Mouse (Mus musculus): ENCODE data around the gene Zeb2. TPM values are rescaled to one million over a fixed set of nuclear protein-coding genes. Genes with fewer than 3 reads are reported as not detected.

Gene Zeb2
- total RNA-seq, 2 experiments from 2014 or later = 29.1 to 30.4 TPM

DNA sequence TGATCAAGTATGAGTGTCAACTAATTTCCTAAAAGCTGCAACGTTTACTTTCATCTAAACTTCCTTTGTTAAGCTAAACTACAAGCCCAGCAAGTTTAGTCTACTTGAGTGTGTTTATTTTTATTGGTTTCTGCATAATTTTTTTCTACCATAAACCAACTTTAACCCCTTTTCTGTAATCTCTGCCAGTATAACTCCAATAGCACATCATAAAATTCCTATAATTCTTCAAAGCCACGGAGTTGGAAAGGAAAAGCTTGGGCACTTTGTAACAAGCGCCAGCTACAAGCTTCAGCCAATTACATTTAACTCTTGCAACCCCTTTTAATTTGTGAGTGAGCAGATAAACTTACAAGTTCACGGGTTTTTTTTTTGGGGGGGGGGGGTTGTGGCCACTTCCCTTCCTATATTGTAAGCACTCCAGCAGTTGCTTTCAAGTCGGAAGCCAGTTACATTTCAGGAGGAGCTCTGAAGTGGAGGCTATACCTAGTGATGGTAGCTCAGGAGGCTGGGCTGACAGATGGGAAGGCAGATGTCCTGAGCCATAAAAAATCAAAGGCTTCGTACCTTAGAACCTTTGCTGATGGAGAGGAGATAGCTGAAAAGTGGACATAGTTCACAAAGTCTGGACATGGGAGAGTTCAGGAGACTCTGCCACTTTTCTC lies 46.5 kb downstream of the Zeb2 start:
- no peak for DNase-seq
- intact Hi-C loops (cut with DNase I) = no loop called here

DNA sequence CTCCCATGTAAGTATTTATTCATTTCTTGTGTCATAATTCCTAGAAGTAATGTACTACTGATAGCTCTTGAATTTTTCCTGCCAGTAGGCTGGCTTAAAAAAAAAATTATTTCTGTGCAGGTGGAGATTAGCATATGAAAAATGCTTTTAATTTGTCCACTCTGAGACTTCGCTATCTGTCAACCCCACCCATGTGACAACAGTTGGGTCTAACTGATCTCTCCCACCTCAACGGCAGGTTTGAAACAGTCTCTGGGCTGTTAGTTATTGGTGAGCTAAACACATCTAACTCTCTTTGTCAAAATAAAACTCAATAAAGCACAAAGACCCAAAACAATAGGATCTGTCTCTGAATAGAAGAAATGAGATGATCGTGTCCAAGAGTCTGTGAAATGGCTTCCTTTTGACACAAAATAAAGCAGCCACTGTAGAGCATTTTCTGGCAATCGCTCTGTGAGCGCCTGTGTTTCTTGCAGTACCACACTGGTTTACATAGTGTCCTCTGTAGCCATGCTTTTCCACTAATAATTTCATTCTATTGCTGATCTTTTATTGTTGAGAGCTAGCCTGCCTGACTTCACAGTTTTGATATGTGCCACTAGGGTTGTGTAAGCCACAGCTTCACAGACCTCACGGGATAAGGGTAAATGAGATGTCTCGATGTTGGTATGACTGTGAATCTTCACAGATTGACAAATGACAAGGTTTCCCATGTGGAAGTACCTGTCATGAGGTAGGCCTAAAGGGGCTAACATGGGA lies 48.2 kb downstream of the Zeb2 start:
- intact Hi-C loops (cut with DNase I) = no loop called here
- DNase-seq = no peak

DNA sequence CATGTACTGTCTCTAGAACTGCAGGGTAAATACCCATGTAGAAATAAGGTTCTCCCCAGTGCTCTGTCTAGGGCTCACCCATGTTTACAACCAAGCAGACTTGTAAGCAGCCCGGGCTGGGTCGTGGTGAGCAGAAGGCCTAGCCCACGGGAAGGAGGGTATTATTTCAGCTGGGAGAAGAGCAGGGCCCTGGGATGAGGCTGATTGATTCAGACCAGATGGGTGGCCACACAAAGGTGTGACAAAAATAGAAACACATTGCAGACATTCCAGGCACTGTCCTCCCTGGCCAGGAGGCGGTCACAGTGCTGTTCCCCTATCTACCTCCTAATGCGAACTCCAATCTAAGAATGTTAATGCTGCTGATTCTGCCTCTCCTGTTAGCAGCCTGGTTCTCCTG lies 50.1 kb downstream of the Zeb2 start:
- DNase-seq = no peak
- intact Hi-C loops (cut with DNase I) = no loop called here

DNA sequence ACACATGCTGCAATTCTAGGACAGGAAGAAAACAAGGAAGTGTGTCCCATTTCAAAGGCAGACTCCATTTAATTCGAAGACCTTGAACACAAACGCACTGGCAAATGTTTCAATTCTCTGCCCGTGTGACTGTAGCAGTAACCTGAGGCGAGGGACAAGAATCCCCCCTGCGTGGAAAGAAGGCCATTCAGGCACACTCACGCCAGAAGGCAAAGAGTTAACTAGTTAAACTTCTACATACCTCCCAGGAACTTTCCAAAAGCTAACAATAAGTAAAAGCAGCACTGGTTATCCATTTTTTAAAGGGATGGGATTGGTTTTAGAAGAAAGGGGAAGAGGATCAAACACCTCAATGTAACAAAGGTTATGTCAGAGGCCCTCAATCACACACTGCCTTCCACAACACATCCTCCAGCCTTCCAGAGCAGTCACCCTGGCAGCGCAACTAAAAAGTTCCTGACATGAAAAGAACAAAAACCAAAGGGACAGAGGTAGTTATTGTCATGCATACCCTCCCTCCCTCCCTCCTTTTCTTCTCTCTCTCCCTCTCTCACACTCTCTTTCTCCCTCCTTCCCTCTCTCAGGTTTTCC lies 53.8 kb downstream of the Zeb2 start:
- intact Hi-C loops (cut with DNase I) = no loop called here
- DNase-seq = no peak

DNA sequence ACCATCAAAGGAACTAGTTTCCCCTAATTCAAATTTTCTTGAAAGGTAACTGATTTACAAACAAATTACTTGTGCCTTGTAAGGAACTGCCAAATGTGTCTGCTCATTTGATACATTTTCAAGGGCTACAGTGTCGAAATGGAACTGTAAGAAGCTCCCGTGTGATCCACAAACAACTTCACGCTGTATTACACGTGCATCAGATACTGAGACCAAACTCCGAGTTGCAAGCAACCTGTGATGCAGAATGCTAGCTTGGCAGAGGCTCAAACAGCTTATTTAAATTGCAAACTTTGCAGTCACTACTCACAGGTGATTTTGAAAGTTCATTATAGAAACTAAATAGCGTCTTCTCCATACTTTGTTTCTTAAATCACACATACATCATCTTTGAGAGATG lies 55.1 kb downstream of the Zeb2 start:
- intact Hi-C loops (cut with DNase I) = no loop called here
- no peak for DNase-seq

- intact Hi-C loops (cut with DNase I) = no loop called here
- DNase-seq = no peak
Observed at GRCm38 (mm10) chr2:45060768-45061167, 56.4 kb downstream of the Zeb2 start.

DNA sequence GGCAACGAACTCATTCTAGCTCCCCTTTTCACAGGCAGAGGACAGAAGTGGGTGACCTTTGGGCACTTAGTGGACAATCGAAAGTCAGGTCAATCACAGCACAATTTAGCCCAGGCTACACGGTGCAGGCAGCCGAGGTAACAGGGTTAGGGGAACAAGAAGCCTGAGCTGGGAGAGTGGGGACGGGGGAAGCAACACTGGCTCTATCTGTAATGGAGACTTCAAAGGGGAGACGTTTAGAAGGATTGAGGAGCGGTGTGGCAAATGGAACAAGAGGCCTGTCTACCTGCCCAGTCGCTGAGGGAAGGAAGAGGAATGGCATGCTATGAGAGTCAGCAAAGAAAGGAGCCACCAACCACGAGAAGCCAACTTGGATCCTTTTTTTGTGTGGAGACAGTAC lies 57.0 kb downstream of the Zeb2 start:
- intact Hi-C loops (cut with DNase I) = no loop called here

DNA sequence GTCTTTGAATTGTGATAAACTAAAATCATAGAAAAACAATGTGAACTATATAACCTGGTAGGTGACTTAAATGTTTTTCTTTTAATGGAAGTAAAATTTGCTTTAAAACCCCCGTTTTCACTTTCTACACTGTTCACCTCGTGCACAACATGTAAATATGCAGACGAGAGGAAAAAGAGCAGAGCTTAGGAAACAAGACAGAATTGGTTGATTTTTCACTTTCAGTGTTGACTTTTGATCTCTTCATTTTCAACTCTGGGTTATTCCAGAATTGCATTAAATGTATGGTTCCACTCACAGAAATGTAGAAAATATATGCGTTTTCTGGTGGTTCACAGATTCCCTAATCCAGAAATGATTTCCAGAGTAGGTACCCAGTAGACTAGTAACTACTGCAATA lies 57.6 kb downstream of the Zeb2 start:
- DNase-seq = no peak
- intact Hi-C loops (cut with DNase I) = loop anchor here (10.0 kb wide), 1 partner anchor 1175 kb away; no protein-coding TSS in a partner anchor

More for the DNA sequence above, 57.0 kb downstream of the Zeb2 start:
- no peak for DNase-seq

DNA sequence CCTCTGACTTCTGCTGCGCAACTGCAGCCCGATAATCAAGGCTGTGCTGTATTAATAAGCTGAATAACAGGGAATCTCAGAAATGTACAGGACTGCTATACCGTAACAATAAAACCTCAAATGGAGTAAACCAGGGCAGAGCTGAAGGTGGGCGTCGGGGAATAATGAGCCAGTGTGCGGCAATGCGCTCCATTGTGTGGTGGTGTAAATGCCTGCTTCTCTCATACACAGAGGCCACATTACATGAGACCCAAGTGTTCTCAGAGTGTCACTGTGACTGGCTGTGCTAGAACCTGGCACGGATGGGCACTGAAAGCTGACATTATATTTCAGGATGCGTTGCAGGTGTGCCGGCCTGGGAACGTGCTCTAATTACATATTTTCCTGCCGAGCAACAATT lies 58.2 kb downstream of the Zeb2 start:
- intact Hi-C loops (cut with DNase I) = loop anchor here (10.0 kb wide), 1 partner anchor 1176 kb away; no protein-coding TSS in a partner anchor
- DNase-seq = no peak

- DNase-seq = no peak
- intact Hi-C loops (cut with DNase I) = loop anchor here (10.0 kb wide), 1 partner anchor 1177 kb away; no protein-coding TSS in a partner anchor
Observed at GRCm38 (mm10) chr2:45058183-45058582, 59.0 kb downstream of the Zeb2 start.

- intact Hi-C loops (cut with DNase I) = loop anchor here (10.0 kb wide), 1 partner anchor 1178 kb away; no protein-coding TSS in a partner anchor
Observed at GRCm38 (mm10) chr2:45056856-45057562, 60.2 kb downstream of the Zeb2 start.

DNA sequence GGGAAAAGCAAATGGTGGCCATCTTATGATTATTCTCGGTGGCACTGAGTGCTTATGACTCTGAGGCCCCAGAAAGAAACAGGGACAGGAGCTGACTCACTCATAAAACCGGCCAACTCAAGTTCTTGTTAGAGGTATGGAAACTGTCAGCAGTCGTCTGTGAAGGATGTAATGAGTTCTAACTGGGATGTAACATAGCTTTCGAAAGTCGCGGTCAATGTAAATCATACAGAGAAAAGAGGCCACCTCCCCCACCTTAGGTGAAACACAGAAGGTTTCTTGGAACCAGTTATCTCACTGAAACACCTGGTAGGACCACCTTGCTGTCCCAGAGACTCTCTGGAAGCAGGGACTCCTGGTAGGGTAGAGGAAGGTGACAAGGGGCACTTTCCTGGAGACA lies 61.3 kb downstream of the Zeb2 start:
- intact Hi-C loops (cut with DNase I) = loop anchor here (10.0 kb wide), 1 partner anchor 1179 kb away; no protein-coding TSS in a partner anchor
- no peak for DNase-seq

More at GRCm38 (mm10) chr2:45056856-45057562, 60.2 kb downstream of the Zeb2 start:
- no peak for DNase-seq

- intact Hi-C loops (cut with DNase I) = loop anchor here (10.0 kb wide), 1 partner anchor 1180 kb away; no protein-coding TSS in a partner anchor
- DNase-seq = no peak
Observed at GRCm38 (mm10) chr2:45055034-45055615, 62.1 kb downstream of the Zeb2 start.

- intact Hi-C loops (cut with DNase I) = loop anchor here (10.0 kb wide), 1 partner anchor 1180 kb away; no protein-coding TSS in a partner anchor
Observed at GRCm38 (mm10) chr2:45054070-45055025, 62.8 kb downstream of the Zeb2 start.

GRCm38 (mm10) chr2:45052587-45052986 lies 64.6 kb downstream of the Zeb2 start:
- intact Hi-C loops (cut with DNase I) = loop anchor here (10.0 kb wide), 1 partner anchor 1182 kb away; no protein-coding TSS in a partner anchor
- DNase-seq = no peak

More at GRCm38 (mm10) chr2:45054070-45055025, 62.8 kb downstream of the Zeb2 start:
- DNase-seq = no peak

GRCm38 (mm10) chr2:45051321-45051720 lies 65.9 kb downstream of the Zeb2 start:
- DNase-seq = no peak
- intact Hi-C loops (cut with DNase I) = loop anchor here (10.0 kb wide), 1 partner anchor 1183 kb away; no protein-coding TSS in a partner anchor

- intact Hi-C loops (cut with DNase I) = loop anchor here (10.0 kb wide), 1 partner anchor 1185 kb away; no protein-coding TSS in a partner anchor
Observed at GRCm38 (mm10) chr2:45049923-45050322, 67.3 kb downstream of the Zeb2 start.

DNA sequence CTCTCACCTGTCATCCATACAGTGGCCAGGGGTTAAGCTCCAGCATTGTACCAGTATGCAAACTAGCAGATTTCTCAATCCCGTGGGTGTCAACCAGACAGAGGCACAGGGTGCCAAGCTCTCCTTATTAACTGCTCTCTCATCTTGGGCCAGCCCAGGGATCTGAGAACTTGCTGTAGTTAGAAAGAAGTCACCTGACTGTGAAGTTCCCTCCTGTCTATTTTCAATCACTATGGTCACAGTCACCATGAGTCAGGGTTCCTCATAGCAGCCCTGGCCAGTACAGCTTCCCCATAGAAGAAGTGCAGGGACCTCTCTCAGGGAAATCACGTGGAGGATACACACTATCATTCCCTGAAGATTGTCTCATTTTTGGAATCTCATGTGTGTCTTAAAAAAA lies 67.9 kb downstream of the Zeb2 start:
- DNase-seq = no peak
- intact Hi-C loops (cut with DNase I) = no loop called here

More at GRCm38 (mm10) chr2:45049923-45050322, 67.3 kb downstream of the Zeb2 start:
- DNase-seq = no peak
